Mouse (Mus musculus): ENCODE results near the gene Atad1.
"Not testable (repeated sequence)": the region's sequence is repeated elsewhere in the genome, so short reads cannot be mapped to it uniquely, and the experiment has no call there.

The Atad1 gene

GRCm38 (mm10) chr19:32739686-32740085 is at the start of gene Atad1:
Atad1 (minus strand) TSS chr19:32739786.
- no peak for DNase-seq

DNA sequence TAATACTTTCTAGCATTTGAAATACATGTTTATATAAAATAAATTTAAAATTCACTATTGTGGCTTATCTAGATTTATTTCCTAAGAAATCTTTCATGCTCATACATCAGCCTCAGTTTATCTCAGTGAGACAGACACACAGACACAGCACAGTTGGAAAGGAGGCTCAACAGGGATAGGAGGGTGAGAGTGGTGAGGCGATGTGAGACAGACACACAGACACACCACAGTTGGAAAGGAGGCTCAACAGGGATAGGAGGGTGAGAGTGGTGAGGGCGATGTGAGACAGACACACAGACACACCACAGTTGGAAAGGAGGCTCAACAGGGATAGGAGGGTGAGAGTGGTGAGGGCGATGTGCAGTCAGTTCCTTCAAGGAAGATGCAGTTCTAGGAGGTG is 48.4 kb upstream of the Atad1 start:
- DNase-seq = not testable (repeated sequence)

DNA sequence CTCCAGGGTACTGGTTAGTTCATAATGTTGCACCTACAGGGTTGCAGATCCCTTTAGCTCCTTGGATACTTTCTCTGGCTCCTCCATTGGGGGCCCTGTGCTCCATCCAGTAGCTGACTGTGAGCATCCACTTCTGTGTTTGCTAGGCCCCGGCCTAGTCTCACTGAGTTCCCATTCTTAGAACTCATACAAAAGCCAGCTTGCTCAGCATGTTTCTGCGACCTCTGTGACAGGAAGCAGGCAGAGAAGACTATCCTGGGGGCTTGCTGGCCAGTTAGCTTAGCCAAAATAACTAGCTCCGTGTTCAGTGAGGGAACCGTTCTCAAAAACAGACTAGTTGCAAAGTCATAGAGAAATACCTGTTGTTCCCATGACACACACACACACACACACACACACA is 47.8 kb upstream of the Atad1 start:
- not testable (repeated sequence) for DNase-seq

DNA sequence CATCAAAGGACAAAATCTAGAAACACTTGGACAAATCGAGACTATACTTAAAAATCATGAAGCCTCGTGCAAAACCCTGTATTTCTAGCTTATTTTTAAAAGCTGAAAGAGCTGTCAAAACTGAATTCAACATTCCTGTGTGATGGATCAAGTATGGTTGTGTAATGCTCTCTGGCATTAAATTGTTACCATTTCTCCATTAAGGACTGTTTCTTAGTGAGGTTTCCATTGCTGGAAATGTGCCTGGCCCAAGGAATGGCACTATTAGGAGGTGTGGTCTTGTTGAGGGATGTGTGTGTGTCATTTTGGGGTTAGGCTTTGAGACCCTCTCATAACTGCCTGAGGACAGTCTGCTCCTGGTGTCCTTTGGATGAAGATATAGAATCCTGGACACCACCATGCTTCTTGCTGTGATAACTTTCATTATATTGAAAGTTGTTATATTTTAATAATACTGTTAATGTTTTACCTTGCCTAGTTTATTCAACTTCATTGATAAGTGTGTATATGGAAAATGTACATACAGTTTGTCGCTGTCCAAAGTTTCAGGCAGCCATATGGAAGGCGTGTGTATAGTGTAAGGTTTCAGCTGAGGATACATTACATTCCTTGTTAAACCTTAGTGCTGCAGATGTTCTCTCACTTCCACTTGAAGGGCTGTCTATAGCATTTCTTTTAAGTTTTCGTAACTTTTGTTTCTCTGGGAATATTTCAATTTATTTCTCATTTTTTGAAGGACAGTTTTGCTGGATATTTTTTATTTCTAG is 41.9 kb upstream of the Atad1 start:
- DNase-seq = no peak

DNA sequence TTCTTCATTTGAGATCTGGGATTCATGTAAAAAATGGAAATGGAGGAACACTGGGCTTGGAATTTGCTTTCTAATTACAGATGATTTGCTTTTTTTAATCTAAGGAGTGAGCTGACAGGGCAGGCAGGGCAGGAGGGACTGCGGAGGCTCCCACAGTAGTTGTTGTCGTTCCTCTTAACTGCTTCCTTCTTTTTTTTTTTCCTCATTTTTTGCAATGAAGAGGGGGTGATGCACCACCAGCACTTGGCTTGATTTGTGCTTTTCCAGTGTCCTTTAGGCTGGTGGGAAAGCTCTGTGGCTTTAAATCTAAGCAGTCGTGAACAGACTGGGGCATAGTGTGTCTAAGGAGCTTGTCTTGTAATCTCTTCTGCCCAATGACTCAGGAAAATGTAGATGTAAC is 39.5 kb upstream of the Atad1 start:
- no peak for DNase-seq

DNA sequence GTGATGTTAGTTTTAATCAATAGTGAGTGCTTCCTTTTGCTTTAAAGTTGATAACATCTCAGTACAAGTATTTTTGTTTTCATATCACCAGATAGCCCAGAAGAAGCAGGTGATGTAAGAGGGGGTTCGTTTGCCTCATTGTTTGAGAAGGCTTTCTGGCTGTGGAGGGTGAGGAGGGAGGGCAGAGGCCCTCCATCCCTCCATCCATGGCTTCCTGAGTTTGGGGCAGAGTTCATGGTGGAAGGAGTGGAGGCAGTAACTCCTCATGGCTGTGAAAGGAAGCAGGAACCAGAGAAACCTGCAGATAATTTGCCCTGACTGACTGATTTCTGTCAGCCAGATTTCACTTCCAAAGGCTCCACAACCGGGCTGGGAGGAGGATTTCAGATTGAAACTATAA is 38.8 kb upstream of the Atad1 start:
- DNase-seq = no peak

DNA sequence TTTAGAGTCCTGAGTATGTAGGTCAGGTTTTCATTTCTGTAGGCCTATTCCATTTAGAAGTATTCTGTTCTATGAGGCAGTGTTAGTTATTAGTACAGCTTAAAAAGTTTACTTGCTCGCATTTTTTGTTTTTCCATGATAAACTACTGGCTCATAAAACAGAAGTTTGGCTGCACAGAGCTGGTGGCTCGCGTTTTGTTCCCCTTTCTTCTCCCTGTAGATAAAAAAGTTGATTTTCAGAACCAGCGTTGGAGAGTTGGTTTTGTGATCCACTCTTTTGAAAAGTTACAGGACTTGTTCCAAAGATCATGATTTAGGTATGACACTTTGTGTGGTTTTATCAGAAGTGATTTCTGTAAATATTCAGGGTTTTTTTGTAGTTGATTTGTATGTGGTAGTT is 22.9 kb upstream of the Atad1 start:
- DNase-seq = no peak

- DNase-seq = no peak
These were observed 21.6 kb upstream of the Atad1 start for GRCm38 (mm10) chr19:32761162-32761561.

- DNase-seq = no peak
These were observed 20.9 kb upstream of the Atad1 start for GRCm38 (mm10) chr19:32760499-32760898.

DNA sequence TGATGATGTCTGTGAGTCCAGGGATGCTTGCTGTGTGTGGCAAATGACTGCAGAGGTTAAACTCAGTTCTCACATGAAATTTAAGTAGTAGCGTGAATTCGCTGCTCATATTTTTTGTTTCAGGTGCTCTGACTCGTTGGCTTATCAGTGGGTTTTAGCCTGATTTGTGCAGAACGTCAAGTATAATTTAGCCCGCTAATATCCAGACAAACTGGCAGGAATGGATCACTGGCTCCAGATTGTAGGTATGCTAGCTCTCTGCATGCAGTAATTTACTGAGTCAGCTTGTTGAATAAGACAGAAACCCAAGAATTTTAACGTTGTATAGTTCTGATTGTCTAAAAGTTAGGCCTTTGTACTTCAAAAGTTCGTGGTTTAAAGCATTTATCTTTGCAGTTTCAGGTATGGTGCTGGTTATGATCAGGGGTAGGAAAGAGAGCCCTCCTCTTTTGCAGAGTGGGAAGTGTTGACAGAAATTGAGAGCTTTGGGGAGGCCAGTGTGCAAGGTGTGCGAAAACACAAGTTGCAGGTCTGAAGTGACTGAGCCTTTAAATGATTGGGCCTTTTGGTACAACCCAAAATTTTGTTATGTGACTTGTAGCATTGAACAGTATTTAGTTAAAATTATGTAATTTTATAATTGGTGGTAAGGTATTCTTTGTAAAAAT is 19.9 kb upstream of the Atad1 start:
- no peak for DNase-seq

DNA sequence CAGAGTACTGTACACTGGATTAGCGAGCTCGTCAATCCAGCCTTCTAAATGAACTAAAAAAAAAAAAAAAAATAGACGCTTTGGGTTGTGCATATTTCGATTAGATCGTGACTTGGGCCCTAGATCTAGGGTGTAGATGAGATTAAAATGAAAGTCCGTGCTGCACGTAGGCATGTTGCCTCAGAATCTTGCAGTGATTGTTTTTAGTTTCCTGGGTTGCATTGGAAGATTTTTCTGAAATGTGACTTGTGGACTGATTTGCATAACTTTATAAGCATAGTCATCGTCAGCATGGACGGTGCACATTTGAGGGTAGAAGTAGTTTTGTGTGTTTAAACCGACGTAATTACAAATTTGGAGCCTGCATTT is 19.2 kb upstream of the Atad1 start:
- DNase-seq = no peak

- peak; percentile 74 to 75 for DNase-seq
These were observed 18.5 kb upstream of the Atad1 start for GRCm38 (mm10) chr19:32757831-32758792.

DNA sequence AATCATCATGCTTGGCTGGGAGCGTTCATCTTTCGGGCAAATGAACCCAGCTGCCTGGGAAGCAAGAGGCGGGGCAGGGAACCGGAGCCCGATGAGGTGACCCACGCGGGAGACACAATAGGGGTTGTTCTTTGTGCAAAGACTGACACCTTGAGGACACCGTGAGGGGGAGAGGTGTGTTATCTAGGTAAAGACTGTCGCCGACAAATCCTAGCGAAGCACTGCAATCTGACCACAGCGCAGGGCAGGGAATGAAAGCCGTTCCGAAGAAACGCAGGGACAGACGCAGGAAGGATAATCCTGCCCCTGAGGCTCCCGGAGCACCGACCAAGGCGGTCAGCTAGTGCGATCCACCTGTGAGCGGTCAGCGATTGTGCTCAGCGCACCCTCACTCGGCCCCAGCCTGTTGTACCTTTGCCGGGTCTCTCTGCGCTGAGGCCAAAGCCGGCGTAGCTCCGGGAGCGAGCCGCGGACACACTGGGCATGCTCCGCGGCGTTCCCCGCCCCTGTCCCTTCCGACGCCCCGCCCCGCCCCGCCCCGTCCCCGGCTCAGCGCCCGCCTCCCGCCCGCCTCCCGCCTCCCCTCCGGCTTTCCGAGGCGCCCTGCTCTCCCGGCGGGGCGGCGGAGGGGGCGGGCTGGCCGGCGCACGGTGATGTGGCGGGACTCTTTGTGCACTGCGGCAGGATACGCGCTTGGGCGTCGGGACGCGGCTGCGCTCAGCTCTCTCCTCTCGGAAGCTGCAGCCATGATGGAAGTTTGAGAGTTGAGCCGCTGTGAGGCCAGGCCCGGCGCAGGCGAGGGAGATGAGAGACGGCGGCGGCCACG is 17.5 kb upstream of the Atad1 start, which contains the start of gene Pten:
Gene Pten (plus strand): TSS at position 598 of the 826 bp plus-strand sequence.
- peak; percentile 98 to 99 for DNase-seq

- no peak for DNase-seq
These were observed 17.0 kb upstream of the Atad1 start for GRCm38 (mm10) chr19:32756636-32756899.

DNA sequence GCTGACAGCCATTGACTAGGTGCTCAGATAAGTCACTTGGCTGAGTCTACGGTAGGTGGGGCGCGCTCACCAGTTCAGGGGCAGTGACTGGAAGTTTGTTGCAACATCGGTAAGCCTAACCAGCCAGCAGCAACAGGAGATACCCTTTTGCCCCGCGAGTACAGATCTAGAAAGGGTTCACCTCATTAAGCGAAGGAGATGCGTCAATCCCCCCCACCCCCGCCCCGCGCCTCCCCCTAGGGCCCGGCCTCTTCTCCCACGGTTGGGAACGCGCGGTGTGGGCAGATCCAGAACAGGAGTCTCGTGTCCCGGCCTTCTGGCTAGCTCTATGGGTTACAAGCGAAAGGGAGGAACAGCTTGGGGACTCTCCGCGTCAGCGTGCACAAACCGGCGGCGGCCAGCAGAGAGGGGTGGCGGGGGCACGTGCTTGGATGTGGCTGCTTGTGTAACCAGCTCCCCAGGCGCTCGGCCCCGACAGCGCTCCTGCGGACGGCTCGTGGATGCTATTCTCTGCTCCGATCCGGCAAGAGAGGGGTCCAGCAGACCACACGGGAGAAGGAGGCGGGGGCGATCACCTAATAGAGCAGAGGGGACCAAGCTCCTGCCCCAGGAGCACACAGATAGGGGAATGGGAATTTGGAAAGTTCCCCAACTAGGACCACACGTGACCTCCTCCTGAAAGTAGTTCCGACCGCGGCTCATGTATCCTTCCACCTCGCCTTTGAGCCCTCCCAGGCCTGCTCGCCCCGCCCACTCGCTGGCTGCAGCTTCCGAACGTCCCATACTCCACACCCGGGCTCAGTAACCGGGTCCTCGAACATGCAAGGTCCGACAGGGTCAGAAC is 16.4 kb upstream of the Atad1 start:
- peak; percentile 98 to 99 for DNase-seq

GRCm38 (mm10) chr19:32755104-32755791 is 15.7 kb upstream of the Atad1 start:
- DNase-seq = peak; percentile 47 to 79

GRCm38 (mm10) chr19:32754188-32755000 is 14.8 kb upstream of the Atad1 start:
- peak; percentile 46 to 56 for DNase-seq

GRCm38 (mm10) chr19:32753386-32753785 is 13.8 kb upstream of the Atad1 start:
- peak; percentile 37 to 40 for DNase-seq

DNA sequence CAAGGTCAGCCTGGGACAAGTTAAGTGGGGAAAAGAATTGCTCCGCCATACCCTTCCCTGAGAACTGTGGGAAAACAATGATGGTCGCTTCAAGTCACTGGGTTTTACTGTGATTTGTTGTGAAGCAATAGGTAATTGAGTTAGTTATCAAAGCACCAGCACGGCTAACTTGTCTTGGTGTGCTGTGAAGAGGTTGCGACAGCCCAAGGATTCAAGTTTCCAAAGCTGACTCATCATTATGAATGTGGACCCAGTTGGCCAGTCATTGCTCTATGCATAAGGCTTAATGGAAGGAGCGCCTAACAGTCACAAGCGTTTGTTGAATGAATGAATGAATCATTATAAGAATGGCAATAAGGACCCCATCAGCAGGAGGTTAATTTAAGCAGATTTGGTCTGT is 12.8 kb upstream of the Atad1 start:
- no peak for DNase-seq

DNA sequence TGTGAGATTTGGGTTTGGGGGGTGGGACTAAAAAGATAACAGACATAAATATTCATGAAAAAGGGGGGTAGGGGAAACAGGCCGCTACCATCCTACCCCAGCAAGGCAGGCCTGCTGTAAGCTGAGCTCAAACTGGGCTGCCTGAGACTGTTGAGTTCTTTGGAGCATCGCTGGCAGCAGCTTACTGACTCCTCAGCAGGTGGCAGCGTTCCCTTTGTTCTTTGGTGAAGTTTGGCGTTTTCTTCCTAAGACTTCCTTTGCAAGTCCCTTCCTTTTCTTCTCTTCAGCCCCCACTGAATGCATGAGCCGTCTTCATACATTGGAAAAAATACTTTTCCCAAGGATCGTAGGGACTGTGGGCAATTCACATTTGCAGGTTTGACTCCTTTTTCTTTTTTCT is 9.8 kb upstream of the Atad1 start:
- DNase-seq = peak in 1 of 2 experiments; percentile 25

Data from cerebellum, postnatal 14 days (tissue).